Mouse (Mus musculus) CH12.LX (cell line): ENCODE data around the gene Tns4. TPM values are rescaled to one million over a fixed set of nuclear protein-coding genes. Genes with fewer than 3 reads are reported as not detected.

Experiments
- DNase-seq: peaks from one replicate; pipeline ENCODE4 v3.0.0-alpha.2; 2013; ENCODE audit errors: extremely low read depth
- H3K27ac ChIP-seq: 2 replicates; pipeline ENCODE4 v1.5.1; 2012; ENCODE audit warnings: low read depth, mild to moderate bottlenecking, control low read depth, moderate library complexity; ENCODE audit not compliant: insufficient read depth
- H3K27me3 ChIP-seq: replicated peaks from 2 replicates; pipeline ENCODE3; 2012; ENCODE audit warnings: inconsistent platforms
- H3K36me3 ChIP-seq, 2 experiments: replicated peaks in 1 of 2; 2 replicates each; pipeline versions ENCODE3 to v1.6.1; 2012; ENCODE audit warnings: inconsistent platforms in 1 of 2, low read length in 1 of 2, mild to moderate bottlenecking in 1 of 2, mixed read lengths in 1 of 2, moderate library complexity in 1 of 2; ENCODE audit not compliant: control insufficient read depth in 1 of 2, insufficient read depth in 1 of 2
- H3K4me1 ChIP-seq, 2 experiments: 2 replicates each; pipeline ENCODE4 v1.6.1; 2012; ENCODE audit warnings: inconsistent platforms in 1 of 2, moderate library complexity in 1 of 2; ENCODE audit not compliant: insufficient read depth in 2 of 2, control insufficient read depth in 1 of 2
- H3K4me2 ChIP-seq: 2 replicates; pipeline ENCODE4 v1.6.1; 2012; ENCODE audit warnings: low read depth, mild to moderate bottlenecking, control low read depth; ENCODE audit not compliant: poor library complexity, insufficient read depth, severe bottlenecking
- H3K4me3 ChIP-seq, 3 experiments: fragments of 150-350 bp in 1 of 3; sonication (generic) in 1 of 3; replicated peaks in 1 of 3; 2 replicates each; pipeline versions ENCODE3 to v1.5.1; 2011 to 2012; ENCODE audit warnings: low read depth in 2 of 3, low read length in 2 of 3, mild to moderate bottlenecking in 2 of 3, moderate library complexity in 2 of 3, control low read depth in 1 of 3, improper control_type of control experiment in 1 of 3, inconsistent platforms in 1 of 3, mixed read lengths in 1 of 3; ENCODE audit not compliant: poor library complexity in 1 of 3
- H3K79me2 ChIP-seq: replicated peaks from 2 replicates; pipeline ENCODE4 v1.6.1; 2012; ENCODE audit warnings: mild to moderate bottlenecking, moderate library complexity; ENCODE audit not compliant: control insufficient read depth, poor library complexity, insufficient read depth, severe bottlenecking; ENCODE audit errors: extremely low read depth
- H3K9ac ChIP-seq: 2 replicates; pipeline ENCODE4 v1.6.1; 2012; ENCODE audit warnings: low read depth, mild to moderate bottlenecking, control low read depth, moderate library complexity; ENCODE audit not compliant: insufficient read depth
- H3K9me3 ChIP-seq: replicated peaks from 2 replicates; pipeline ENCODE3; 2012; ENCODE audit warnings: low read length, inconsistent platforms, mixed read lengths
- BHLHE40 ChIP-seq: IDR thresholded peaks from 2 replicates; pipeline ENCODE4 v1.6.1; 2011; ENCODE audit warnings: mild to moderate bottlenecking, low read depth, low read length, improper control_type of control experiment
- CHD2 ChIP-seq: IDR thresholded peaks from 2 replicates; pipeline ENCODE4 v1.6.1; 2011; ENCODE audit warnings: low read length, improper control_type of control experiment
- CTCF ChIP-seq, 2 experiments: IDR thresholded peaks in 1 of 2; conservative IDR thresholded peaks in 1 of 2; 2 replicates each; pipeline ENCODE4 v1.5.1; 2011 to 2012; ENCODE audit warnings: low read depth in 2 of 2, low read length in 2 of 2, improper control_type of control experiment in 1 of 2, inconsistent platforms in 1 of 2, mild to moderate bottlenecking in 1 of 2, moderate library complexity in 1 of 2
- E2F4 ChIP-seq: IDR thresholded peaks from 2 replicates; pipeline ENCODE4 v1.6.1; 2011; ENCODE audit warnings: low read depth, low read length, improper control_type of control experiment; ENCODE audit not compliant: insufficient replicate concordance
- ELF1 ChIP-seq: IDR thresholded peaks from 2 replicates; pipeline ENCODE4 v1.6.1; 2014; ENCODE audit warnings: low read depth, mild to moderate bottlenecking, inconsistent platforms, low read length, improper control_type of control experiment
- EP300 ChIP-seq: IDR thresholded peaks from 2 replicates; pipeline ENCODE4 v1.6.1; 2011; ENCODE audit warnings: low read length, improper control_type of control experiment
- GABPA ChIP-seq: IDR thresholded peaks from 2 replicates; pipeline ENCODE4 v1.6.1; 2012; ENCODE audit warnings: low read depth, low read length, improper control_type of control experiment, inconsistent platforms; ENCODE audit not compliant: insufficient replicate concordance
- HCFC1 ChIP-seq: IDR thresholded peaks from 2 replicates; pipeline ENCODE4 v1.6.1; 2012; ENCODE audit warnings: low read depth, mild to moderate bottlenecking, inconsistent platforms, low read length, improper control_type of control experiment
- KAT2A ChIP-seq: IDR thresholded peaks from 2 replicates; pipeline ENCODE4 v1.6.1; 2012; ENCODE audit warnings: low read length, improper control_type of control experiment, inconsistent platforms; ENCODE audit not compliant: insufficient replicate concordance
- MAFK ChIP-seq: IDR thresholded peaks from 2 replicates; pipeline ENCODE4 v1.6.1; 2011; ENCODE audit warnings: low read length, improper control_type of control experiment; ENCODE audit not compliant: insufficient replicate concordance
- NRF1 ChIP-seq: IDR thresholded peaks from 2 replicates; pipeline ENCODE4 v1.6.1; 2014; ENCODE audit warnings: low read depth, mild to moderate bottlenecking, inconsistent platforms, low read length, improper control_type of control experiment, moderate library complexity
- PAX5 ChIP-seq: IDR thresholded peaks from 2 replicates; pipeline ENCODE4 v1.6.1; 2012; ENCODE audit warnings: low read length, inconsistent platforms, mixed read lengths
- RAD21 ChIP-seq: IDR thresholded peaks from 2 replicates; pipeline ENCODE4 v1.6.1; 2011; ENCODE audit warnings: low read depth, mild to moderate bottlenecking, low read length, improper control_type of control experiment, moderate library complexity
- UBTF ChIP-seq: IDR thresholded peaks from 2 replicates; pipeline ENCODE4 v1.6.1; 2012; ENCODE audit warnings: low read depth, mild to moderate bottlenecking, inconsistent platforms, low read length, improper control_type of control experiment, moderate library complexity
- ZC3H11A ChIP-seq: IDR thresholded peaks from 2 replicates; pipeline ENCODE4 v1.6.1; 2012; ENCODE audit warnings: low read depth, mild to moderate bottlenecking, inconsistent platforms, low read length, improper control_type of control experiment
- ZMIZ1 ChIP-seq: IDR thresholded peaks from 2 replicates; pipeline ENCODE4 v1.6.1; 2012; ENCODE audit warnings: low read depth, mild to moderate bottlenecking, inconsistent platforms, low read length, improper control_type of control experiment
- ZNF384 ChIP-seq: IDR thresholded peaks from 2 replicates; pipeline ENCODE4 v1.6.1; 2012; ENCODE audit warnings: low read depth, low read length, improper control_type of control experiment, inconsistent platforms
- dilution Hi-C: fragments of 300-500 bp; cut with MboI; formaldehyde crosslinking; loops from 2 replicates; pipeline ENCODE4 v1.14.3; 2020; ENCODE audit warnings: low sequenced_read_pairs; ENCODE audit not compliant: extremely low pct_unique_long_range_greater_than_20kb, extremely low pct_ligation_motif_present
- in situ Hi-C: fragments of 300-500 bp; cut with MboI; formaldehyde crosslinking; loops from 3 replicates; pipeline ENCODE4 v1.14.3; 2019; ENCODE audit warnings: low sequenced_read_pairs, low pct_ligation_motif_present, low pct_unique_long_range_greater_than_20kb, mixed read lengths
- polyA plus RNA-seq: library from polyadenylated mRNA; unstranded; fragments of >175 nt; gene quantifications from 2 replicates; pipeline ENCODE4 v1.2.1, GENCODE M21; 2012; ENCODE audit warnings: low read depth; ENCODE audit not compliant: insufficient read length
- total RNA-seq, 2 experiments: library from RNA; depleted of rRNA; stranded (reverse); fragments of 300-350 nt in 1 of 2; fragments of >200 nt in 1 of 2; gene quantifications; 2 replicates each; pipeline ENCODE4 v1.2.3; 2012 to 2014

Gene Tns4
- total and polyA plus RNA-seq, 3 experiments, result 0.04 to 0.11 TPM; not detected in 1

GRCm38 (mm10) chr11:99023500-99024467, 65.3 kb downstream of the Tns4 start, which contains the start of gene Top2a (continued):
- no peak for TF ChIP-seq CTCF (conservative IDR thresholded peaks at IDR 0.05 in 1 of 2, IDR thresholded peaks at IDR 0.05 in 1 of 2; ENCODE audit: low read depth in 2 of 2, low read length in 2 of 2)
- peak; percentile 68 for TF ChIP-seq ELF1
- TF ChIP-seq RAD21, result no peak
- TF ChIP-seq ZNF384, result no peak
- peak; percentile 47; the same call in 1 of the 2 replicates for TF ChIP-seq NRF1
- TF ChIP-seq HCFC1, result peak; percentile 76
- no peak for TF ChIP-seq MAFK
- no peak for TF ChIP-seq EP300
- peak; percentile 91 for TF ChIP-seq KAT2A
- peak; percentile 99 for TF ChIP-seq ZMIZ1
- TF ChIP-seq CHD2, result peak; percentile 99
- TF ChIP-seq E2F4, result peak; percentile 100
- TF ChIP-seq GABPA, result peak; percentile 100

DNA sequence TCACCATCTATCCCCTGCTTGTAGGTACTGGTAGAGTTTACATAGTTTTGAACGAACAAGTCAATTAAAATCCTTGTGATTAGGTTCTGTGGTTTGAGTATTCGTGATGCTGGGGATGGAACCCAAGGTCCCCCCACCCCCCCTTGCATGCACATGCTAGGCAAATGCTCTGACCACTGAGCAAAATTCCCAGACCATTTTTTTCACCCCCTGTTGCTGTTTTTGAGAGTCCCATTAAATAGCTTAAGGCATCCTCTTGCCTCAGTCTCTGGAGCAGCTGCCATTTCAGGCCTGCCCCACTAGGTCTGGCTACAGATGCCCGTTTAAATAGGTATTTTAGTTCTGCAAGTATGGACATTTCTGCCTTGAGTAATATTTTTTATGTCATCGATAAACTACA, 66.0 kb downstream of the Tns4 start:
- Histone ChIP-seq H3K4me2 (peak overlapping the region; percentile 66), H3K4me3 (peak overlapping the region; percentile 71 to 98 (median 75)), H3K9ac (peak overlapping the region; percentile 86), H3K79me2 (peaks cover 59% of the 10 kb centered on the region), H3K4me1 (peaks cover 4 to 44% of the 10 kb centered on the region in 2 experiments), H3K27ac (peak overlapping the region; percentile 33; the same call in 1 of the 2 replicates), H3K27me3 (no peaks in the 10 kb centered on the region), H3K9me3 (no peaks in the 10 kb centered on the region), H3K36me3 (peaks cover 27 to 44% of the 10 kb centered on the region in 2 experiments)
- peak; percentile 41 for DNase-seq
- TF ChIP-seq PAX5, result no peak
- no peak for TF ChIP-seq NRF1
- TF ChIP-seq ZNF384, result peak; percentile 52
- TF ChIP-seq BHLHE40, result peak; percentile 56; the same call in 1 of the 2 replicates
- no peak for TF ChIP-seq ZC3H11A
- TF ChIP-seq UBTF, result no peak
- dilution Hi-C loops, result no loop called here
- in situ Hi-C loops, result loop anchor here (5.0 kb wide), 1 partner anchor 106 kb away; no protein-coding TSS in a partner anchor
